Mouse (Mus musculus): ENCODE data around the gene Washc3. TPM values are rescaled to one million over a fixed set of nuclear protein-coding genes. Genes with fewer than 3 reads are reported as not detected.

Gene Washc3
- polyA plus RNA-seq, 1 experiment from 2014 or later: 60.4 TPM

DNA sequence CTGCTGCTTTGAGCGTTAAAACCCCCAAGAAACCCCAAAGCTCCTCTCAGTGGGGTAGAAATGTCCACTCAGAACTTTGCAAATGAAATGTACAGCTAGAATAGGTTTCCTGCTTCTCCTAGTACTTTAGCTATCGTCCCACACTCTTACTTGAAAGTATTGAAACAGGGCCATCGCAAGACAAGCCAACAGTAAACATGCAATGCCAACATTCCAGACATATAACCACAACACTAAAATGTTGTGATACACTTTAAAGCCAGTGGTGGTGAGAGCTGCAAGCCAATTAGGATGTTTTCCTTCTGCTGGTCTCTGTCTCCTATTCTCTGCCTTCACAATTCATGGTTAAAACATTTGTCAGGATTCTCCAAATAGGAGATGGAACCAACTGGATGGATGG, 80.8 kb downstream of the Washc3 start:
- Histone ChIP-seq H3K9me3 (ENCODE audit: control insufficient read depth, low read length) (no peaks in the 10 kb centered on the region), H3K4me3 (ENCODE audit: low read length) (no peak overlapping the region), H3K4me1 (replicated peaks; ENCODE audit: control insufficient read depth, insufficient read depth, low read length) (peaks cover 3% of the 10 kb centered on the region; the same call in 1 of the 2 replicates), H3K36me3 (ENCODE audit: control insufficient read depth, insufficient read depth, low read length) (no peaks in the 10 kb centered on the region), H3K27me3 (ENCODE audit: control insufficient read depth, insufficient read depth, low read depth, low read length) (no peaks in the 10 kb centered on the region), H3K9ac (ENCODE audit: low read length) (no peak overlapping the region), H3K4me2 (ENCODE audit: low read depth, low read length) (no peak overlapping the region), H3K27ac (ENCODE audit: low read length) (no peak overlapping the region; the same call in 1 of the 2 replicates)
- WGBS: 48% methylated on average over 3 of the region's 3 CpGs
- ATAC-seq (ENCODE audit: low read depth): peak; percentile 44; the same call in 1 of the 2 replicates

DNA sequence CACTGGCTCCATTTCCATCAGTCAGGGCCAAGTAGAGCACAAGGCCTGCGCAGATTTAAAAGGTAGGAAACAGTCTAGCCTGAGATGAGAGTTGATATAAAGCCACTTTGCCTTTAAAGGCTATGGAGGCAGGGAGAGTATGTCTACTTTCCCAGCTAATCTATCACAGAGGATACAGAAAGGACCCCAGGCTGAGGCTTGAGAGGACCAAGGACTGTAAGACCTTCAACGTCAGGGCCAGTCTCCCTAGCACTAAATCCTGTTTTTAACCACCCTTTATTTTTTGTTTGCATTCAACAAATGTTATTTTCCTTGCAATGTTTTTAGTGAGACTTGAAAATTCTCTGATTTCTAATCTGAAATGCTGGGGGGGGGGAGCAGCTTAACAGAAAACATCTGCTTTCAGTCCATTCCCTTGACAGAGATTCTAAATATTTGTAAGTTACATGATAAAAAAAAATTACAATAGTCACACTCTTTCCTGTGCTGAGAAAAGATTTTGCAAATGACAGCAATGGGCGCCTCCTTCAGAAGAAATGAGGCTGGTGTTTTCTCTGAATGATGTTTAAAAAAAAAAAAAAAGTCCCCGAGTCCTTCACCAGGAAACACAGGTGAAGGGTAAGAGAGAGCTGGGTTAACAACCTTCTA, 83.6 kb downstream of the Washc3 start:
- Histone ChIP-seq H3K4me2 (ENCODE audit: low read depth, low read length) (no peak overlapping the region), H3K4me3 (ENCODE audit: low read length) (no peak overlapping the region), H3K4me1 (replicated peaks; ENCODE audit: control insufficient read depth, insufficient read depth, low read length) (peaks cover 5% of the 10 kb centered on the region), H3K9ac (ENCODE audit: low read length) (no peak overlapping the region), H3K9me3 (ENCODE audit: control insufficient read depth, low read length) (no peaks in the 10 kb centered on the region), H3K27me3 (ENCODE audit: control insufficient read depth, insufficient read depth, low read depth, low read length) (no peaks in the 10 kb centered on the region), H3K27ac (ENCODE audit: low read length) (peak overlapping the region; percentile 71), H3K36me3 (ENCODE audit: control insufficient read depth, insufficient read depth, low read length) (no peaks in the 10 kb centered on the region)
- ATAC-seq (ENCODE audit: low read depth): peak; percentile 71
- 40% methylated on average over 4 of the region's 4 CpGs for WGBS

DNA sequence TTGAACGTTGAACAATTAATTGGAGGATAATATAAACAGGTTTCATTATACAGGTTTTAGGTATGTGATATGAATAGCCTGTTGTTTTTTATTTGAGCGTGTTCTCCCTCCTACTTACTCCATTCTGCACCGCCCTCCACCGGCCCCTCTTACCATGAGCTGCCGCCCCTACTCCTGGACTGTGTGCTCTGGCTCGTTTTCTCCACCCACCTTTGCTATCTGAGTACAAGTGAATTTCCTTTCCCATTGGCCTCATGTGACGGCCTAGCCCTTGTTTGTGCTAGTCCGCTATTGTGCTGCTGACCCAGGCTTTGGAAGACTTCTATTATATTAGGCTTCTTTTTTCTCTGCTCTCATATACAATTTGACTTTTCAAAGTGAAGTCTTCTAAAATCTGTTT, 86.4 kb downstream of the Washc3 start:
- H3K4me2 ChIP-seq (ENCODE audit: low read depth, low read length): no peak overlapping the region

DNA sequence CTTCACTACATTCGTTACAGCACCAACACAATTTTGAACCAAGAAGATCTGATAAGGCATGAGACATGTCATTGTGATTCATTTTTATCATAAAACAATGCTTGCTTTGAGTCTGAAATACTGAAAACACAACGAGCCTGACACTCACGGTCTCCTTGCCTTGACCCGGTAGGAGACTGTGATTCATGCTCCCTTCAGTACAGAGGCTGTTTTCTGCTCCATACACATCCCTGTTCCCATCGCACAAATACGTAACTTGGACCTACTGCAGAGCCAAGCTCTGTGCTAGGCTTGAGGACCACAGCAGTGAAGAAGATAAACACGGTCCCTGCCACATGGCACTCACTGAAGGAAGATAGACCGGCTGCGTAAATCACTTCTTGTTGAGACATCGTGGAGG, 87.2 kb downstream of the Washc3 start:
- Histone ChIP-seq H3K9me3 (ENCODE audit: control insufficient read depth, low read length) (no peaks in the 10 kb centered on the region), H3K4me3 (ENCODE audit: low read length) (no peak overlapping the region), H3K4me2 (ENCODE audit: low read depth, low read length) (no peak overlapping the region), H3K27ac (ENCODE audit: low read length) (no peak overlapping the region), H3K27me3 (ENCODE audit: control insufficient read depth, insufficient read depth, low read depth, low read length) (no peaks in the 10 kb centered on the region), H3K4me1 (replicated peaks; ENCODE audit: control insufficient read depth, insufficient read depth, low read length) (peaks cover 5% of the 10 kb centered on the region), H3K9ac (ENCODE audit: low read length) (no peak overlapping the region), H3K36me3 (ENCODE audit: control insufficient read depth, insufficient read depth, low read length) (no peaks in the 10 kb centered on the region)
- 62% methylated on average over 10 of the region's 10 CpGs for WGBS
- ATAC-seq (ENCODE audit: low read depth): no peak

More for the DNA sequence above, 86.4 kb downstream of the Washc3 start:
- H3K36me3 ChIP-seq (ENCODE audit: control insufficient read depth, insufficient read depth, low read length): no peaks in the 10 kb centered on the region
- H3K27ac ChIP-seq (ENCODE audit: low read length): no peak overlapping the region
- ATAC-seq (ENCODE audit: low read depth): 0 out of 2 replicates have a peak, but pooled peaks have one; percentile 22
- H3K4me1 ChIP-seq (replicated peaks; ENCODE audit: control insufficient read depth, insufficient read depth, low read length): peaks cover 5% of the 10 kb centered on the region
- no peak overlapping the region for H3K4me3 ChIP-seq (ENCODE audit: low read length)
- H3K27me3 ChIP-seq (ENCODE audit: control insufficient read depth, insufficient read depth, low read depth, low read length): no peaks in the 10 kb centered on the region
- H3K9me3 ChIP-seq (ENCODE audit: control insufficient read depth, low read length): no peaks in the 10 kb centered on the region
- 62% methylated on average over 8 of the region's 8 CpGs for WGBS
- H3K9ac ChIP-seq (ENCODE audit: low read length): no peak overlapping the region

DNA sequence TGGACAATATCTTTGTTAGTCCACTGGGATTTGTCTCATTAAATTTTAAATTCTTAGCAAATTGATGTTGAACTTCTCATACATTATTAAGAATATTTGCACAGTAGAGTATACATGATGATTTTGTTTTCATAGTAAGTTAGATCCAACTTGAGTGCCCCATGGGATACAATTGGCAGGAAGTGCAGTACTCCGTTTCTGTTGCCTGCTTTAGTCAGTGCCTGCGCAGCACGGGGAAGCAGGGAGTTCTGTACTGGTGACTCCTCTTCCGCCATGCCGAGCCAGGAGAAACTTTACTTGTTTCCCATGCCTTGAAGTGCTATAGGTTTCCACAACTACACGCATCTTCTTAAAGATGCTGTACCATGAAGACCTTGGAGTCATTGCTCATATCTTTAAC, 94.2 kb downstream of the Washc3 start:
- 0 out of 2 replicates have a peak, but pooled peaks cover 3% of the 10 kb centered on the region for H3K9me3 ChIP-seq (ENCODE audit: control insufficient read depth, low read length)
- 81% methylated on average over 6 of the region's 6 CpGs for WGBS
- no peaks in the 10 kb centered on the region for H3K27me3 ChIP-seq (ENCODE audit: control insufficient read depth, insufficient read depth, low read depth, low read length)
- no peaks in the 10 kb centered on the region for H3K36me3 ChIP-seq (ENCODE audit: control insufficient read depth, insufficient read depth, low read length)
- 0 out of 2 replicates have a peak, but pooled peaks cover 2% of the 10 kb centered on the region for H3K4me1 ChIP-seq (replicated peaks; ENCODE audit: control insufficient read depth, insufficient read depth, low read length)
- H3K9ac ChIP-seq (ENCODE audit: low read length): no peak overlapping the region
- H3K27ac ChIP-seq (ENCODE audit: low read length): no peak overlapping the region
- no peak overlapping the region for H3K4me2 ChIP-seq (ENCODE audit: low read depth, low read length)
- H3K4me3 ChIP-seq (ENCODE audit: low read length): no peak overlapping the region
- no peak for ATAC-seq (ENCODE audit: low read depth)

Other genes starting within 250 kb of the Washc3 start
- gene Pmch, start 110.0 kb upstream of the Washc3 start, polyA plus RNA-seq (2015; fragmentation: Nextera tagmentation; extraction: Ambion mirVana): 0.21 and 0.65 TPM in 2 replicates
- 15.4 and 16.9 TPM in 2 replicates for gene Parpbp, start 54.2 kb upstream of the Washc3 start, polyA plus RNA-seq (2015; fragmentation: Nextera tagmentation; extraction: Ambion mirVana)
- 73.1 and 80.8 TPM in 2 replicates for gene Nup37, start 54.1 kb upstream of the Washc3 start, polyA plus RNA-seq (2015; fragmentation: Nextera tagmentation; extraction: Ambion mirVana)
- 128 and 151 TPM in 2 replicates for gene Dram1, start 178.0 kb downstream of the Washc3 start, polyA plus RNA-seq (2015; fragmentation: Nextera tagmentation; extraction: Ambion mirVana)
- gene Gnptab, start 178.0 kb downstream of the Washc3 start, polyA plus RNA-seq (2015; fragmentation: Nextera tagmentation; extraction: Ambion mirVana): 16.8 and 18.1 TPM in 2 replicates

Measured in lung, embryonic 16.5 days (tissue).